Mouse (Mus musculus) cerebellum, postnatal 36 days (tissue): Measurements from ENCODE around the gene Negr1.
A peak's percentile ranks its signal among the peaks of the same experiment; 100 is the strongest.
"Not testable (repeated sequence)": the region's sequence is repeated elsewhere in the genome, so short reads cannot be mapped to it uniquely, and the experiment has no call there.

Experiments
- DNase-seq, 2 experiments: peaks; one replicate each; pipeline ENCODE4 v3.0.0; 2021 to 2022; ENCODE audit warnings: mixed read lengths in 2 of 2

Negr1 gene

DNA sequence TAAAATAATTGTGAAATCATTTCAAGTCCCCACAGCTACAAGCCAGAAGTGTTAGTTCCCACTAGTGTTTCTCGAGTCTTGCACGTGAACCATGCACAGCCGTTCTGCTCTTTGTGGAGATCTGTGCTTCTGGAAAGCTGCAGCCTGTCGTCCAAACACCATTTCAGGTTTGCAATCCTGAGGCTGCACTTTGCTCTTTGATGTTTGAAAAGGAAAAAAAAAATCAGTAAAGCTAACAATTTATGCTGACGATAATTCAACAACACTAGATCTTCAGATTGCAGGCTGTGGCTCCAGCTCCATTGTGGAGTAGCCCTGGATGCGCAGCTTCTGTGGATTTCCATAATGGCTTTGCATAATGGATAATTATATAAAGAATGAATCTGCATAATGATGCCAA lies 463.0 kb downstream of the Negr1 start:
- DNase-seq = no peak

- no peak for DNase-seq
These were observed 470.0 kb downstream of the Negr1 start for GRCm38 (mm10) chr3:157031513-157032142.

GRCm38 (mm10) chr3:157036016-157036415 lies 474.4 kb downstream of the Negr1 start:
- no peak for DNase-seq

- no peak for DNase-seq
These were observed 475.0 kb downstream of the Negr1 start for GRCm38 (mm10) chr3:157036568-157036967.

- no peak for DNase-seq
These were observed 479.0 kb downstream of the Negr1 start for GRCm38 (mm10) chr3:157040619-157041018.

DNA sequence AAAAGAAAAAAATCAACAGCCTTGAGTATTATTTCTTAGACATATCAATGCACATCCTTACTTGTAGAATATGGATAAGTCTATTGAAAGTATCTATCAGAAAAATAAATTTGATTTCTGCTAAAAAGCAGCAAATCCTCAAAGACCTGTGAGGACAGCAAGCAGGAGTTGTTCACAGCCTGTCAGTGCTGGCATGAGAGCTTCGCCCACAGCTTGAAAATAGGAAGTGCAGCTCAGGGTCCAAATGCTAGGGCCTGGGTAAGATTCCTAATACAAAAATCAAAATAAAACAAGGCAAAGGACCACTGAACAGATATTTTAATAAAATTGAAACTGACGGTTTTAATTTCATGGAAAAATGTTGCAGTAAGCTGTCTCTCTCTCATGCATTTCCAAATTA lies 483.0 kb downstream of the Negr1 start:
- peak; percentile 51 for DNase-seq

GRCm38 (mm10) chr3:157064438-157064837 lies 502.8 kb downstream of the Negr1 start:
- not testable (repeated sequence) for DNase-seq

- no peak for DNase-seq
These were observed 504.7 kb downstream of the Negr1 start for GRCm38 (mm10) chr3:157066331-157066730.

GRCm38 (mm10) chr3:157079250-157079965 lies 517.8 kb downstream of the Negr1 start:
- no peak for DNase-seq

- no peak for DNase-seq
These were observed 518.3 kb downstream of the Negr1 start for GRCm38 (mm10) chr3:157079966-157080306.

- no peak for DNase-seq
These were observed 519.0 kb downstream of the Negr1 start for GRCm38 (mm10) chr3:157080585-157080984.

DNA sequence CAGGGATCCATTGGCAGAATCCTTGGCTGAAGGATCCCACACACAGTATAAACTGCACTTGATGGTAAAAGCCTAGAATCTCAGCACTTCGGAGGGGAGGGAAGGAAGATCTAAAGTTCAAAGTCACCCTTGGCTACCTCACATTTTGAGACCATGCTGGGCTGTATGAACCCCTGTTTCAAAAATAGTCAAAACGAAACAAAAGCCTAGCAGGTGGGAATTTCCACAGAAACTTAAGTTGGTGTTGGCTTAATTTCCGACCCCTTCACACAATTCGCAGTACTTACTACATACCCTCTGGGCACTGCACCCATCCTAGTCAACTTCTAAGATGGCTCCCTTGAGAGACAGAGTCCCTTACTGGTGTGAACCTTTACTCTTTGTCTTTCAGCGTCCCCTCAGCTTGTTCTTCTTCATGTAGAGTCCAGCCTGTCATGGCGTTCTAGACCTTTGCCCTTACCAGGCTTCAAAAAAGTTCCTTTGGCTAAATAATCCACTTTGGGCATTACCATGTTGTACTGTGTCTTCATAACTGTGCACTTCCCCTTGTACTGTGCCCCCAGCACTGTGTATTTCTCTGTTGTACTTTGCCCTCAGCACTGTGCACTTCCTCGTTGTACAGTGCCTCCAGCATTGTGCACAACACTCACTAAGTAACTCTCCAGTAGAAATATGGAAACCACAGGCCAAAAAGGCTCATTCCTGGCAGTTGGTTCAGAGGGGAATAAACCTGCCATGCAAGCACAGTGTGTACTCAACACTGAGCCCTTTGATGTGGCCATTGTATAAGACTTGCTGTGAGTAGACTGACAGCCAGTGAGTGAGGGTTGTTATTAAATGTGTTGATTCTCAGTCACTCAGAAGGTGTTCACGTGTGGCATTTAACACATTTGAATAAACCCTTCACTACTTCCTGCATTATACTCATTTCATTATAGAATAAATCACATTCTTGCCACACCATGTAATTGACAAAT lies 521.5 kb downstream of the Negr1 start:
- DNase-seq = peak in 1 of 2 experiments; percentile 20

GRCm38 (mm10) chr3:157085180-157085579 lies 523.6 kb downstream of the Negr1 start:
- DNase-seq = peak; percentile 82 to 85

GRCm38 (mm10) chr3:157090051-157090450 lies 528.5 kb downstream of the Negr1 start:
- no peak for DNase-seq

DNA sequence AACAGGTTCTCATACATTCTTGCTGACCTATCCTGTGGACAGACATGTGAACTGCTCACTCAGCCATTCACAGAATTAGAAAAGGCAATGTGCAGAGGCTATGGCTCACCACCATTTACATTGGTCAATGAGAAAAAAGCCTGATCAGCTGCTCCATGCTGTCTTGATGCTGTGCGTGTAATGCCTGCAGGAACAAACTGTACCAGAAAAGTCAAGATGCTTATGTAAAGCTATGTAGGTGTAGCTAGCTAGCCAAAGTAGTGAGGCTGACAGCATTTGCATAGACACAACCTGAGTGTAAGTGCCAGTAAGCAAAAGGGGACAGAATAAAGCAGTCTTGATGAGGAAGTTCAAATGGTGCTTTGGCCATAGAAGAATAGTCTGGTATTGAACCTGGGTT lies 534.7 kb downstream of the Negr1 start:
- DNase-seq = no peak

DNA sequence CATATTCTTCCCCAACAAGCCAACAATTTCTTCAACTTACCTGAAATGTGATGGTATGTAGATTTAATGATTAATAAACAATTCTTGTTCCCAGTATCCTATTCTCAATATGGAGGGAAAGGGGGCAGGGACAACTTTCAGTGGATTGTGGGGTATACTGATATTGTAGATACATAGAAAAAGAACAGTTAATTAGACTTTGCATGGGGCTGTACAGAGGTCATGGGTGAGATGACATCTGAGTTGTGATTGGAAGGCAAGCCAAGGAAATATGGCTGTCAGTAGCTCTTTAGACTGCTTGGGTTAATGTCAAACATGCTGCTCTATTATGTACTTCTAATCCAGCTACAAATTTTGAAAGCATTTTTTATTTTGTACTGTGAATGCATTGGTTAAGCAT lies 535.9 kb downstream of the Negr1 start:
- DNase-seq = no peak

- DNase-seq = no peak
These were observed 536.8 kb downstream of the Negr1 start for GRCm38 (mm10) chr3:157098417-157098816.

- DNase-seq = no peak
These were observed 543.4 kb downstream of the Negr1 start for GRCm38 (mm10) chr3:157104866-157105579.

DNA sequence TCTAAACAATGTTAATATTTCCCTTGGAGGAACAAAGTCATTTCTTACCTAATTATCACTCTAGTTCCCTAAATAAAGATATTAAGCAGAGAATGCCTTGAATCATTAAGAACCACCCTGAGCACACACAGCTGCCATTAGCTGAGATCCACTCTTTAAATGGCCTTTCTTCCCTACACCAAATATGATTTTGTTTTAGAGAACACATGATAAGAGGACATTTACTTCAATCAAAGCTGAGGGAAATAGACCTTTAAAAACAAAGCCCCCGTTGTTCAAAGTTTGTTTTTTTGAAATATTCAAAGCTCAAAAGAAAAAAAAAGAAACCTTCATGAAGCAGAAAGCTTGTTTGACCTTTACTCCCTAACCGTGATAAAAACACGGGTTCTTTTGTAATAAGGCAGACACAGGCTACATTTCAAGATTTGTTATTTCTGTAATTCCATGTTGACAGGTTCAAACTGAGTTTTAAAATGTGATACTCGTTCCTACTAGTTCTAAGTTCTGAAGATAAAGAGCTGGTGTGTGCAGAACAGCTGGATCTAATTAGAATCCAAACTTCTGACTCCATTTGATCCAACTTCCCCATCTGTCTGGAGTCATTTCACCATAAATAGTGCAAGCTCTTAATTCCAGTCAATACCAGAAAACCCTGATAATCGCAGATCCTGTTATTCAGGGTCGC lies 544.1 kb downstream of the Negr1 start:
- no peak for DNase-seq

- no peak for DNase-seq
These were observed 546.6 kb downstream of the Negr1 start for GRCm38 (mm10) chr3:157108156-157108555.

- peak; percentile 65 to 79 for DNase-seq
These were observed 547.7 kb downstream of the Negr1 start for GRCm38 (mm10) chr3:157109308-157109707.

DNA sequence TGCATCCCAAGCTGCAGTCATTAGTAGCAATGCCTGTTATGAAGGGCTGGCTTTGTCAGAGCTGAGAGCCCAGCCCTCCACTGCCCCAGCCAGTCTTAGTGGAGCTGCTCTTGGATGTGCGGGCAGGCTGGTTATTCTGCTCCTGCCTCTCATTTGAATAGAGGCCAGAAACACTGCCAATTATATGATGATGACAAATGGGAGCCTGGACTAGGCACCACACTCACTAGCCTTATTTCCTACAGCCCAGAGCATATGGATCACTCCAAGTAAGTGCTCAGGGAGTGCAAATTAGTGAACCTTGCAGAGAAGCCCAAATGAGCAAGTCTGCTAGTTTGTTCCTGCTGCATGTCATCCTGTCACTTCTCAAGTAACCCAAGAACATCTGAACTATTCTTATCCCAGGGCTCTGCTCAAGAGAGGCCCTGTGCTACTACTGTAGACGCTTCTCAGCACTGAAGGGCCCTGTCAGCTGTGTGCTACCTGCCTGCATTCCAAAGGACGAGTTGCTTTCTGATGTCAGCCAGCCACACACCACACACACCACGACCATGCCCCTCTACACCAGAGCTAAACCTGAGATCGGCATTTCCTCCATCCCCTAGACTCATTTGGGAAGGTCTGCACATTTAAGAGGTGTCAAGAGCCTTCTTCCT lies 553.6 kb downstream of the Negr1 start:
- DNase-seq = peak; percentile 63 to 64
